Mouse (Mus musculus) spleen, adult 2 months (tissue): Measurements from ENCODE around the gene Fgfr1op2.

Source experiments
- CTCF ChIP-seq: fragments of 200-500 bp; IDR thresholded peaks from 2 replicates; pipeline ENCODE4 v1.5.1; 2011; ENCODE audit warnings: mild to moderate bottlenecking, inconsistent platforms; ENCODE audit not compliant: insufficient read depth, insufficient read length, insufficient replicate concordance; ENCODE audit errors: extremely low read depth
- POLR2A ChIP-seq: fragments of 200-500 bp; IDR thresholded peaks from 2 replicates; pipeline ENCODE4 v1.6.1; 2011; ENCODE audit warnings: low read depth, low read length, inconsistent platforms

- no peak for TF ChIP-seq POLR2A
- no peak for TF ChIP-seq CTCF
Observed at GRCm38 (mm10) chr6:146530363-146530762, 46.6 kb upstream of the Fgfr1op2 start.
